Mouse (Mus musculus): Measurements from ENCODE around the gene Cstad.

Cstad gene

DNA sequence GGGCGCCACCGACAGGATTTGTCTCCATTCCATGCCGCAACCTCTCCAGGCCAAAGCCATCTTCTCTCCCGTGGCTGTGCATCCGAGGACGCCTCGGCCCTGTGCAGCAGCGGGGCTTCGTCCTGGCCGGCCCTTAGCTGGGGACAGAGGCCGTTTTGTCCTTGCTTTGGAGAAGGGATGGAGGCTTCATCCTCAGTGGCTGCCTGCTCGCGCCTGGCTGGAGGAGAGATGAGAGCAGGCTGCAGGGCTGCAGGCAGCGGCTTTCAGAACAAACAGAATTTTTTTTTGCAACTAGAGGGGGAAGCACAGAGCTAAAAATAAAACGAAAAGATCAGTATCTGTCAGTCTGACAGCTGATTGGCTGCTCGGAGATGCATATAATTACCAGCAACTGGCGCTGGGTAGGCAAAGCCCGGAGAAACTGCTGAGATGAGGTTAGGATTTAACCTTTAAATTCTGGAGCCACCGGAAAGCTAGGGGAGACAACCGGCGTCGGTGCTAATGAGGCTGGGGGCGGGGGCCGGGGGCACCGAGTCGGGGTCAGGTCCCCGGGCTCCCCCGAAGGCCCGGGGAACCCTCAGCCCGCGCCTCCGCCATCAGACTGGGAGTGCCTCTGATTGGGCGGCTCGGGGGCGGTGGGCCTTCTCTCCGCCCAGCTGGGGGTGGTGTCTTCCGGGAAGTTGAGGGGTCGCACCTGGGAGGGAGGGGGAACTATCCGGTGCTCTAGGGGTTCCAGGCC lies at the start of gene Cstad:
Gene Cstad, plus strand, starts transcription at position 400 of the 739 bp plus-strand sequence.
- DNase-seq (ENCODE audit: low spot score) = peak; percentile 78

DNA sequence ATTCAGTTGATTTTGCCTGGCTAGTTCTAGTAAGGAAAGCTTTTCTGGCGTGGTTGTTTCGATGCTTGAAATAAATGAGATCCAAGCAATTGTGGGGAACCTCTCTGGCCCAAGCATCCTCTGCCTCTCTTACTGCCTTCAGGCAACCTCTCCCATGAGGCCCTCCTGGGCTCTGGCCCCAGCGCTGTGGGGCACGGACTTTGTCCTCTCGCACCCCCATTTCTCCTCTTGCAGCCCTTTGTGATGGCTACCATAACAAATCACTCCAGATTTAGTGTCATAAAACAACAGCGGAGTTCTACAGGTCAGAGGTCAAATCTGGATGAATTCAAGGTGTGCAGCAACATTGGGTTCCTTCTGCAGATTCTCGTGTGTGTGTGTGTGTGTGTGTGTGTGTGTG lies 49.1 kb upstream of the Cstad start:
- DNase-seq (ENCODE audit: low spot score) = no peak

DNA sequence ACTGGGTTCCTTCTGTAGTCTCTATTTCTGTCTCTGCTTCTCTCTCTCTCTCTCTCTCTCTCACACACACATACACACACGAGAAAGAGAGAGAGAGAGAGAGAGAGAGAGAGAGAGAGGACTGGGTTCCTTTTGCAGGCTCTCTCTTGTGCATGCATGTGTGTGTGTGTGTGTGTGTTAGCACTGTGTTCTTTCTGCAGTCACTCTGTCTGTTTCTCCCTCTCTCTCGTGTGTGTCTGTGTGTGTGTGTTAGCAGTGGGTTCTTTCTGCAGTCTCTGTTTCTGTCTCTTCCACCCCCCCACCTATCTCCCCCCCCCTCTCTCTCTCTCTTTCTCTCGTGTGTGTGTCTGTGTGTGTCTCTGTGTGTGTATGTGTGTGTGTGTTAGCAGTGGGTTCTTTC lies 48.6 kb upstream of the Cstad start:
- DNase-seq (ENCODE audit: low spot score) = no peak

DNA sequence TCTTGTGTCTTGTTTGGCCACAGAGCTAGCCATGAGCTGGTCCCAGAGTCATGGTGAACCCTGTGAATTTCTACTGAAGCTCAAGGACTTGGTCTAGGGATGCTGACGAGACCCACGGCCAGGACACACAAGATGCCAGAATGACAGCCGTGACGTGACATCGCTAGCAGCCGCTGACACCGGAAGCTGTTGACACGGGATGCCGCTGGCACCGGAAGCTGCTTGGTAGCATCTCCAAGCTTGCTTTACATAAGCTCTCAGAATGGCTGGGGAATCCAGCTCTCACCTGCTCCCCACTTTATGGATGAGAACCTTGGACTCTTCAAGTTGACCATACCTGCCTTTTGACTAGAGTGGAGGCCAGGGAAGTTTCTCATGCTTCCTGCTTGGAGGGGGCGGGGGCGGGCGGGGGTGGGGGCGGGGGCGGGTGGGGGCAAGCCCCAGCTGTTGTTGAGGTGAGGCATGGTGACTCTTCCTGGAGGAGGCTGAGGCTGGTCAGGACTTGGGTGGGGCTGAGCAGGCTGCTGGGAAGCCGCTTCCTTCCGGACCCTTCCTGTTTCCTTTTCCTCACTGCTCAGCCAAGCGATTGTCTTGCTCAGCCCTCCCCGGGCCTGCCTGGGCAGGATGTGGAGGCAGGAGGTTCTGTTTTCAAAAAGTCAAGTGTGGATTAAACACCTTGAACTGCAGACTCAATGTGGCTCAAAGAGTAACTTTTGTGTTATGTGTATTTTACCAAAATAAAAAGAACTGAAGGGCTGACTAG lies 47.2 kb upstream of the Cstad start:
- DNase-seq (ENCODE audit: low spot score) = no peak

DNA sequence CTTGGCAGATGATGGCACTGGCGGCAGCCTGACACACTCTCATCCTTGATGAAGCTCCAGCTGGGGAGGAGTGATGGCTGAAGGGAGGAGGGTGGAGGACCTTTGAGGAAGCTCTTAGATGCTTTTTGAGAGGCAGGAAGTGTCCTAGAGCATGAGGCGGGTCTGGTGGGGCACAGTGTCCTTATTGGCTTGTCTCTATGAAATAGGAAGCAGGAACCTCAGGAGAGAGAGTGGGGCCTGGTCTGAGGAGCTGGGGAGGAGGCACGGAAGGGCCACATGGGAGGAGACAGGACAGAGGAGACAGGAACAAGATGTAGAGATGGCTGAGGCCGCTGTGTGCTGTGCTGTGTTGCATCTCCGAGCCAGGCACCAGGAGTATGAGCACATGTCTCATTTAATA lies 43.3 kb upstream of the Cstad start:
- DNase-seq (ENCODE audit: low spot score) = no peak

DNA sequence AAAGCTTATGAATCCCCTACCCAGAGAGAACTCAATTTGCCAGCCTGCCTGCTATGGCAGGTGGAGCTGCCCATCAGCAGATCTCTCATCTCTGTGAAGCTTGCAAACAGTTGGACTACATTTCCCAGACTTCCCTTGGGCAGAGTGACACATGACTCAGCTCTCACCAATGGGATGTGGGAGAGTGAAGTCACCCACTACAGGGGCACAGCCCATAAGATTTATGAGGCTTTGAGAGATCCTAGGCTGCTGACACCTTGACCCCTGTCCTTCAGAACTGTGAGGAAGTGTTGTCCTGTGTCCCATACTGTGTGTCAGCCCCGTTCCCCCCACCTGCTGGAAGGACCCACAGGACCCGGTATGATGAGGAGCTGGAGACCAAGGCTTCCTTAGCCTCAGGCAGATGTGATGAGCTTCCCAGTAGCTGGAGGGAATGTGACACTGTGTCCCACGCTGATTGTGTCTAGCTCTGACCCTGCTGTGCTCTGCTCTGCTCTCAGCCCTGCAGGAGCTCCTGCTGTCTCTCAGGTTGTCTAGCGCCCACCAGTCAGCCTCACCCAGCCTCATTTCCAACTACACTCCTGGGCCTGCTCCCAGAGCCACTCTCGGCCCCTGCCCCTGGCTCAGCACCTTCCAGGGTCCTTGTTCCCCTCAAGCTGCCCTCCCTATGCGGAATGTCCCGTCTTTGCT lies 40.8 kb upstream of the Cstad start:
- DNase-seq (ENCODE audit: low spot score) = peak; percentile 66

DNA sequence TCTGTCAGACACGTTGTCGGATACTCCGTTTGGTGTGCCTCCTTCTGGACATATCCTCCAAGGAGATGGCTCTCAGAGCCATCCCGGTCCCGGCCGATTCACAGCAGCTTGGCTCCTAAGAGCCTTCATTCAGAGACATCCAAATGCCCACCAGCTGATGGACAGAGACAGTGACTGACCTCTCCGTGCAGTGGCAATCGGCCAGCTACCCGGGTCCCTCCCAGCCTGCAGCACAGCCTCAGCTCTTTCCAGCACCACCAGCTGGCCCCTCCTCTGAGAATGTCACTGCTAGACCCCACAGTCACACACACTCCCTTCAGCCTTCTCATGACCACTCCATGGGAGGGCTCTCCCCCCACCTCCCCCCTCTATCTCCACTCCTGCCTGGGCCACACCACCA lies 39.6 kb upstream of the Cstad start:
- no peak for DNase-seq (ENCODE audit: low spot score)

DNA sequence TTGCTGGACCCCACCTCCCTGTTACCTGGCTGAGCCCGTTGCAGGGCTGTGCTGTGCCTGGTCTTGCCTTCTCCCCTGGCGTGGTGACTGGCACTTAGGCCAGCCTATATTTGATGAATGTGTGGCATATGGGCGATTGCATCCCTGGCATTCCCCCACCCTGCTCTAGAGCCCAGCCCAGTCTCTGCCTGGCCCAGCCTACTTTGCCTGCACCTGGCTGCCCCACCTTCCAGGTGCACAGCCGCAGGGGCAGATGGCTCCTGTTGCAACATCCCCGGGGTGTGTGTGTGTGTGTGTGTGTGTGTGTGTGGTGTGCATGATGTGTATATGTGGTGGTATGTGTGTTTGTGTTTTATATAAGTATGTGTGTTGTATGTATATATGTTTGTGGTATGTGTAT lies 38.3 kb upstream of the Cstad start:
- DNase-seq (ENCODE audit: low spot score) = no peak

DNA sequence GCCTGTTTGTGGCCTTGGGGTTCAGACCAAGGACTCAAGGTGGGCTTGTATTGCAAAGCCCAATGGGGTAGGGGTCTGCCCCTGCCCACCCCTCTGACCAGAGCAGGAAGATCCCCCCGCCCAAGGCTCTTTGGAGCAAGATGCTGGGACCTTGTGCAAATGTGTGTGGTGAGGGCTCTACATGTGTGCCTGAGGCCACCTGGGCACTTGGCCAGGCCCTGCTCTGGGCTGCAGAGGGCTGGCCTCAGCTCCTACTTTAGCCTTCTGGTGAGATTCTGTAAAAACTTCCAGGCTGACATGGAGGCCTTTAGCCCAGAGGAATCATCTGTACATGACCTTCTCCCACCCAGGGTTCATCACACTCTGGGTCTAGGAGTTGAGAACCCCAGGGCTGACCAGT lies 35.3 kb upstream of the Cstad start:
- no peak for DNase-seq (ENCODE audit: low spot score)

DNA sequence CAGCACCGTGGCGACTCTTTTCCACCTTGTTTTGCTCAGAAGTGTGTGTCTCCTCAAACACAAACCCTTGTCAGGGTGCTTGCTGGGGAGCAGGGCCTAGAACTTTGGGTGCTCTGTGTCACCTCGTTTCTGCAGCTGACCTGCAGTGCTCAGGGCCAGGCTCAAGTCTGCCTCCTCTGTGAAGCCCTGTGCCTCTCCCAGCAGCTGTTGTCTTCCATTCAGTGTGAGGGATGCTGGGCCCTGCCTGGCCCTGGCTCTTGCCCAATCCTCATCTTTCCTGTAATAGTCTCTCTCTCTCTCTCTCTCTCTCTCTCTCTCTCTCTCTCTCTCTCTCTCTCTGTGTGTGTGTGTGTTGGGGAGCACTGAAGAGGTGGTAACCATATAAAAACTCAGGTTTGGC lies 32.3 kb upstream of the Cstad start:
- no peak for DNase-seq (ENCODE audit: low spot score)

DNA sequence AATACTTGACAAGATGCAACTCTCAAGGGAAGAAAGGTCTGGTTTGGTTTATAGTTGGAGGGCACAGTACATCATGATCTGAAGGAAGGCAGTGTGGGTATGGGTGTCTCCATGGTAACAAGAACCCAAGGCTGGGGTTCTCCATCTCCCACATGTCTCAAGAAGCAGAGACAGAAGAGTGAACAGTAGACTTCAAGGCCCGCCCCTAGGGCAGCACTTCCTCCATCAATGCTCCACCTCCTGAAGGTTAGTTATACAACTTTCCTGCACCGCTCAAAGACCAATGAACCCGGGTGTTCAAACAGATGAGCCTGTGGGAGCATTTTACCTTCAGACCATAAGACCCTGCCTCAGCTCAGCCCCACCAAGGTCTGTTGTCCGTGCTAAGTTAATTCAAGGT lies 23.2 kb upstream of the Cstad start:
- DNase-seq (ENCODE audit: low spot score) = no peak

DNA sequence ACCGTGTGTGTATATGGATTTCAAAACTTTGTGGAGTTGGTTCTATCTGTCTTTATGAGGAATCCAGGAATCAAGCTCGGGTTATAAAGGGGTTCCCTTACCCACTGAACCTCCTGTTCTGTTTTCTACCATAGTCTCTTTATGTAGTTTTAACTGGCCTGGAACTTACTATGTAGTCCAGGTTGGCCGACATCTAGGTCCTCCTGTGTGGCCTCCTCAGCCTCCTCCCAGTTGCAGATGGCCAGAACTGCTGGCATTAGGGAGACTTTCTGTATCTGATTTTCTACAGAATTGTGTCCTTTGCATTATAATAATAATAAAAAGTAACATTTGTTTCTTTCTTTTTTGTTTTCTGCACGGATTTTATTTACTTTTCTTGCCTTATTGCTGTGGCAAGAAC lies 21.3 kb upstream of the Cstad start:
- DNase-seq (ENCODE audit: low spot score) = no peak

DNA sequence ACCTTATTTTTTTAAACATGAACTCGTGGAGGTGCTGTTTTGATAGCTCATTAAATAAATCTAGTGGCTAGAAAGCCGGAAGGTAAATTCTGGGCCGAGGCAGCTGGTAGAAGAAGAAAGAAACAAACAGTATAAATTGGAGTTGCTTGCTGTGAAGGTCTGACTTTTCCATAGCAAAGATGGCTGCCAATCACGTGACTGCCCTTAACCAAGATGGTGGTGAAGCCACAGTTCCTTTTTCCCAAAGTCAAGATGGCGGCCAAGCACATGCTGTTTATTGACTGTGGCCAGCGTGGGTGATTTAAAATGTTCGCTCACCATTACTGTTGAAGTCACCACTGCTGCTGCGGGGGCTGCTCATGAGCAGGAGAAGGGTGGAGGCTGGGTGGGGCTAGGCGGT lies 17.8 kb upstream of the Cstad start:
- no peak for DNase-seq (ENCODE audit: low spot score)

DNA sequence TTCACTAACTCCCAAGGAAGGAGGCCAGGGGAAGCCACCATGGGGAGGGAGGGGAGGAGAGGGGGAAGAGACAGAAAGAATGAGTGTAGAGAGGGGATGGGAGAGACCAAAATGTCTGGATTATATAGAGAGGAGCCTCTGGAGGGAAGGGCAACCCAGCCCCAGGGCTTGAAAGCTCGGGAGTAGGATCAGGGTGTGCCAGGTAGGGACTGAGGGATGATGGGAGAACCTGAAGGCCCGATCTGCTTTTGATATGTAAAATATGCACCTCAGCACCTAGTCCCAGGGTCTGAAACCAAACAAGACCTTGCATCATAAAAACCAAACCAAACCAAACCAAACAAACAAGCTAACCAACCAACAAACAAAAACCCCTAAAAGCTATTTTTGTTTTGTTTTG lies 16.8 kb upstream of the Cstad start:
- DNase-seq (ENCODE audit: low spot score) = no peak

DNA sequence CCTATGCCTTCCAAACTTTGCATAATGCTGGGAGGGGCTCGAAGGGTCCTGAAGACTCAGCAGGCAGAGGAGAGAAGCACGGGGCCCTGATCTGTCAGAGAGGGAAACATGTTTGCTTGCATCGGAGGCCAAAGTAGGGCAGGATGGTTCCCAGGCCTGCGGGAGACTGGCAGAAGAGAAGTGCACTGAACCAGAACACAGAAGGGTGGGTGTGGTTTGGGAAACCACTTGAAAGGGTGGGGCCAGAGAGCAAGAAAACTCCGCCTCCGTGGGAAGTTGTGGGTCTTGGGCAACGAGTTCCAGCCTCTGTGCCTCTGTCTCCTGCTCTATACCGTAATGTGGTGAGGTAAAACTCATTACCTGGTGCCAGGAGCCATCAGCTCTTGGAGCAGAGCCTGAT lies 7.7 kb upstream of the Cstad start:
- no peak for DNase-seq (ENCODE audit: low spot score)

DNA sequence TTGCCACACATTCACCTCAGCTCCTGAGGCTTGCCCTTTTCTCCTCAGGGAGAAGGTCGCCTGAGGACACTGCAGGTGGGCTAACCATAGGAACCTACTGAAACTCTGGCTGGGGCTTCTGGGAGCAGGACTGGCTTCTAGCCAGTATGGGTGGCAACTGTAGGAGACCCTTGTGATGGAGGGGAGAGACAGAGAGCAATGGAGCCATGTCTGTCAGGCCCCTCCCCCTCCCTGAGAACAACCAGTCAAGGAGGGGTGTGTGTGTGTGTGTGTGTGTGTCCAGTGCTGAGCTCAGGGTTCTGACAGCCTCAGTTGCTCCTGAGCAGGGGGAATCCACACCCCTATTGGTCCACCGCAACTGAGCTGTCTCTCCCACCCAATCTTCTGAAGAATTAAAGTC lies 7.2 kb upstream of the Cstad start:
- no peak for DNase-seq (ENCODE audit: low spot score)

DNA sequence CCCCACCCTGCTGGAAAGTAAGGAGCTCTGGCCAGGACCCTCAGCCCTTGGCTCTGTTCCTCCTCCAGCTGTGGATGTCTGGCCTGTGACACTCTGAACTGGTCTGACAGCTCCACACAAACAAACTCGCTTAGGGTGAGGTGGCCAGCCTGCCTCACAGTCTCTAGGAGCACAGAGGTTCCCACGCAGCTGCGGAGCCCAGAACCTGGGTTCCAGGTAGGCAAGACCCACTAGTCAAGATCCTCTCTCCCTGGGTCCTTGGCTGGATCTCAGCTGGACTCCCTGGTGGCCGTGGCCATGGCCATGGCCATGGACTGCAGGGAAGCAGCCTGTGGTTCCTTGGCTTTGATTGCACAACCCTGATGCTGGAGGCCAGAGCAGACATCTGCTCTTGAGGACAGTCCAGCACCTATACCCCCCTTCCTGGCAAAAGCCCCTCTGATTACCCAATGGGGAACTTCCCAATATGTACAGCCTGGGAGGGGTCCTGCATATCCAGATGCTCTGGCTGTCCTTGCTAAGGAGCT lies 5.8 kb upstream of the Cstad start:
- DNase-seq (ENCODE audit: low spot score) = no peak

DNA sequence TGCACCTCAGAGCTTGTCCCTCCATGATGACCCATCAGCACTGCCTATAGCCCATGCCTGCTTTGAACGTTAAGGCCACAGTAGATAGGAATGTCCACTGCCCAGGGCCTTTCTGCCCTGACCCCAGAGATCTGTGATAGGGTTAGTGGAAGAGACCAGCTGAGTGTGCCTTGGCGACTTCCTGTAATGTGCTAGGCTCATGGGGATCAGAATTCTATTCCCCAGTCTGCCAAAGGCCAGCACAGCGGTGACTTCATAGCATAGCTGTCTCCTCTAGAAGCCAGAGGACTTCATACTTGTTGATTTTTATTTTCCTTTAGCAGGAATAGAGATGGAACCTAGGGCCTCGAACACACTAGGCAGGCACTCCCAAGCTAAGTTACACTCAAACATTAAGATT lies 5.1 kb upstream of the Cstad start:
- no peak for DNase-seq (ENCODE audit: low spot score)

DNA sequence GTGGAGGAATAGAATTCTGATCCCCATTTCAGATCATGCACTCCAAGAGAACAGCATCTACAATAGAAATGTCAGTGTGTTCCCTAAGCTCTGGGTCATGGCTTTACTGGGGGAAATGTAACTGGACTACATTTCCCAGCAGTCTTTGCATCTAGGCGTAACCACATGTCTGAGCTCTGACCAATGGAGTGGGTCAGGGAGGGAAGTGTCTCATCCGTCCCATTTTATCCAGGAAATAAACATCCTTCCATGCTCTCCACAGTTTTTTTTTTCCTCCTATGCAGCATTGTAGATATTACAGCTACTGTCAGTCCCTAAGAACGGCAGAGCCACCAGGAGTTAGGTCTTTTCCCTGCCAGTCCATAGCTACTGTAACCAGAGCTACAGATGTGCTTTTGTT lies 3.9 kb upstream of the Cstad start:
- DNase-seq (ENCODE audit: low spot score) = peak; percentile 73

DNA sequence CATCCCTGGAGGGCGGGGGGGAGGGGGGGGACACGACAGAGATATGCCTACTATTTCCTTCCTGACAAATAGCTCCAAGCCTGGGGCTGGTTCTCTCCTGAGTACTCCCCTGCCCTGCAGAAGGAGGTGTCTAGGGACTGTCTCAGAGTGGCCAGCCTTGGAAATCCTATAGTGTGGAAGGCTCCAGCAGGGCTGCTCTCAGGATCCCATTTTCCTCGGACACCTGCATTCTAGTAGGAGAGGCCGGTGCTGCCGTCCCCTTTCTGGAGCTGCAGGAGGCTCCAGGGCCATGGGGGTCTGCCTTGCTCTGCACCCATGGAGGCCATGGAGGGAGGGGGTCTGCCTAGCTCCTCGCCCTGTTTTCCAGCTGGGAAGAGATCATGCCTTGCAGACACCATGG lies 2.4 kb upstream of the Cstad start:
- no peak for DNase-seq (ENCODE audit: low spot score)

DNA sequence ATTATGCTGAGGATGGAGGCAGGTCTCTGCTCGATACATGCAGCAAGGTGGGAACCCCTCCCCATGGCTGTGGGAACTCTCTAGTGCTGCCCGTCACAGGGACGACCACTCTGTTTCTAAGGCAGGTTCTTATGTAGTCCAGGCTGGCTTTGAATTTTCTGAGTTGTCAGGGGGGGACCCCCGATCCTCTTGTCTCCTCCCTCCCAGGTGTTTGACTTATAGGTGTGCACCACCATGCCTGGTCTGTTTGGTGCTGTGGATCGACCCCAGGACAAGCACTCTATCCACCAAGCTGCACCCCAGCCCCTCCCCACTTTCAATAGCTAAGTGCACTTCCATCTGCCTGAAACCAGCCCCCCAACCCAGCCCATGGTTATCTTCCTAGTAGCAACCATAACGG lies 1.9 kb upstream of the Cstad start:
- no peak for DNase-seq (ENCODE audit: low spot score)

DNA sequence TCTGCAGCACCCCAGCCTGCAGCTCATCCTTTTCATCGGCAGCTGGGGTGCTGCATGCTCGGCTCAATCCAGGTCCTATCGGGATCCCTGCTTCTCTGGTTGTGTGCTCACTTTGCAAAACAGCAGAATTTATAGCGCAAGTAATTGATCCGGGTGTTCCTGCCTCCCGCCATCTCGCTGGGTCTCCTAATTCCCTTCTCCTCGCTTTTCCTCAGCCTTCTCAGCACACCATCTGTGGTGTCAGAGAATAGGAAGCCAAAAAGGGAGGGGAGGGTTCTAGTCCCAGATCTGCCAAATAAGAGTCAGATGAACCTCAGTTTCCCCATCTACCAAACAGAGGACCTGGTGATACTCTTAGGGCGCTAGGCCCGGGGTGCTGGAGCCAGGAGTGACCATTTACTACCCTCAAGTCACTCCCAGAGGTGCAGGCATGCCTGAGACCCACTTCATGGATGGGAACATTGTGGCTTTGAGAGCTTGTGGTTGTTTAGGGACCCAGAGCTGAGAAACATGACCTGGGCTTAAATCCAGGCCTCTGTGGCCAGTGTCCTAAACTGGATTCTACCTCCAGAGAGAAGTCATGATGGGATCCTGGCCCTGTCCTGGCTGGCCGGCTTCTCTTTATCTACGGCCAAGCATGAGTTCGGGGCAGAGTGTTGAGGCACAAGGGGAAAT lies 1.1 kb upstream of the Cstad start:
- no peak for DNase-seq (ENCODE audit: low spot score)
